Comparison of ENCODE assay signal across 8 mouse cellular contexts in genomic region chr1:69688961-69689360, GRCm38 (mm10). TPM values are rescaled to one million over a fixed set of nuclear protein-coding genes. Genes with fewer than 3 reads are reported as not detected.
DNase-seq lines count a peak whose midpoint lies in the region; ATAC-seq and TF ChIP-seq lines count a peak whose summit lies in the region.

No protein-coding gene starts in this region.

- WGBS in embryonic facial prominence, embryonic 12.5 days = 0% methylated on average over 5 of the region's 5 CpGs
- under 1% methylated on average over 5 of the region's 5 CpGs for WGBS in heart, embryonic 15.5 days
- under 1% methylated on average over 5 of the region's 5 CpGs for WGBS in kidney, postnatal 0 days
- WGBS in liver, embryonic 11.5 days = under 1% methylated on average over 5 of the region's 5 CpGs

- no peak for TF ChIP-seq EP300 in CH12.LX (IDR thresholded peaks at IDR 0.05; ENCODE audit: low read length)

- peaks cover 5% of the 10 kb centered on the region for H3K9me3 ChIP-seq in CH12.LX (replicated peaks; ENCODE audit: low read length)
- H3K9me3 ChIP-seq in embryonic facial prominence, embryonic 12.5 days = no peaks in the 10 kb centered on the region
- H3K9me3 ChIP-seq in heart, embryonic 15.5 days (replicated peaks) = no peaks in the 10 kb centered on the region
- H3K9me3 ChIP-seq in kidney, postnatal 0 days (replicated peaks; ENCODE audit: low read length) = no peaks in the 10 kb centered on the region
- H3K9me3 ChIP-seq in liver, embryonic 11.5 days (ENCODE audit: control insufficient read depth, low read length) = no peaks in the 10 kb centered on the region

- no peak overlapping the region for H3K4me3 ChIP-seq in CH12.LX (replicated peaks in 1 of 3; ENCODE audit: low read depth in 2 of 3, low read length in 2 of 3, poor library complexity in 1 of 3)
- H3K4me3 ChIP-seq in embryonic facial prominence, embryonic 12.5 days = no peak overlapping the region
- peak overlapping the region; percentile 32 for H3K4me3 ChIP-seq in heart, embryonic 15.5 days
- no peak overlapping the region for H3K4me3 ChIP-seq in kidney, postnatal 0 days (replicated peaks; ENCODE audit: low read depth, low read length)
- H3K4me3 ChIP-seq in liver, embryonic 11.5 days (ENCODE audit: low read depth, low read length) = peak overlapping the region; percentile 29; the same call in 1 of the 2 replicates

- DNase-seq in CH12.LX (ENCODE audit: extremely low read depth) = peak; percentile 49
- peak; percentile 81 for DNase-seq in adrenal gland, postnatal 14 days
- peak; percentile 92 for DNase-seq in kidney, postnatal 0 days (ENCODE audit: low spot score)
- DNase-seq in liver, embryonic 11.5 days (ENCODE audit: low spot score) = peak; percentile 49
- DNase-seq in thymus, postnatal 10 days (ENCODE audit: low spot score in 2 of 2) = peak; percentile 50 to 77

- ATAC-seq in embryonic facial prominence, embryonic 12.5 days (ENCODE audit: insufficient number of reproducible peaks, insufficient read depth, low FRiP score, low TSS enrichment) = no peak
- ATAC-seq in heart, embryonic 15.5 days (replicated peaks; ENCODE audit: insufficient number of reproducible peaks, insufficient read depth, low FRiP score, low read depth) = no peak
- ATAC-seq in kidney, postnatal 0 days (replicated peaks; ENCODE audit: low FRiP score, low read depth) = peak; percentile 34; the same call in 1 of the 2 replicates
- ATAC-seq in liver, embryonic 11.5 days (replicated peaks; ENCODE audit: low FRiP score) = peak; percentile 55; the same call in 1 of the 2 replicates
- ATAC-seq in monocyte, adult 5-6 weeks (replicated peaks; ENCODE audit: insufficient number of reproducible peaks, low FRiP score, low TSS enrichment, poor library complexity, severe bottlenecking) = peak; percentile 75

- no peak overlapping the region for H3K4me2 ChIP-seq in CH12.LX (ENCODE audit: insufficient read depth, low read depth, poor library complexity, severe bottlenecking)
- H3K4me2 ChIP-seq in embryonic facial prominence, embryonic 12.5 days (replicated peaks) = peak overlapping the region; percentile 21
- H3K4me2 ChIP-seq in heart, embryonic 15.5 days = peak overlapping the region; percentile 82
- H3K4me2 ChIP-seq in kidney, postnatal 0 days (ENCODE audit: low read length) = peak overlapping the region; percentile 34
- peak overlapping the region; percentile 90 for H3K4me2 ChIP-seq in liver, embryonic 11.5 days

- H3K27me3 ChIP-seq in CH12.LX (replicated peaks) = no peaks in the 10 kb centered on the region
- H3K27me3 ChIP-seq in embryonic facial prominence, embryonic 12.5 days = no peaks in the 10 kb centered on the region
- no peaks in the 10 kb centered on the region for H3K27me3 ChIP-seq in heart, embryonic 15.5 days
- H3K27me3 ChIP-seq in kidney, postnatal 0 days (ENCODE audit: insufficient read depth, low read length) = no peaks in the 10 kb centered on the region
- no peaks in the 10 kb centered on the region for H3K27me3 ChIP-seq in liver, embryonic 11.5 days (replicated peaks; ENCODE audit: control insufficient read depth, insufficient read depth, low read length)

- TF ChIP-seq CTCF in CH12.LX (conservative IDR thresholded peaks at IDR 0.05 in 1 of 2, IDR thresholded peaks at IDR 0.05 in 1 of 2; ENCODE audit: low read depth in 2 of 2, low read length in 2 of 2) = peak; percentile 43 to 66
- TF ChIP-seq CTCF in kidney, postnatal 0 days (IDR thresholded peaks at IDR 0.05; ENCODE audit: low read depth) = peak; percentile 91

- peak; percentile 66 for TF ChIP-seq RAD21 in CH12.LX (IDR thresholded peaks at IDR 0.05; ENCODE audit: low read depth, low read length)

- no peaks in the 10 kb centered on the region for H3K4me1 ChIP-seq in CH12.LX (ENCODE audit: control insufficient read depth in 1 of 2, insufficient read depth in 2 of 2)
- peaks cover 5% of the 10 kb centered on the region; the same call in 1 of the 2 replicates for H3K4me1 ChIP-seq in embryonic facial prominence, embryonic 12.5 days
- H3K4me1 ChIP-seq in heart, embryonic 15.5 days (replicated peaks) = peaks cover 8% of the 10 kb centered on the region
- H3K4me1 ChIP-seq in kidney, postnatal 0 days (replicated peaks; ENCODE audit: insufficient read depth, low read length) = 0 out of 2 replicates have a peak, but pooled peaks cover 2% of the 10 kb centered on the region
- H3K4me1 ChIP-seq in liver, embryonic 11.5 days (replicated peaks; ENCODE audit: control insufficient read depth, insufficient read depth, low read length) = peaks cover 2% of the 10 kb centered on the region; the same call in 1 of the 2 replicates

- H3K9ac ChIP-seq in CH12.LX (ENCODE audit: insufficient read depth, low read depth) = no peak overlapping the region
- H3K9ac ChIP-seq in embryonic facial prominence, embryonic 12.5 days = no peak overlapping the region
- H3K9ac ChIP-seq in heart, embryonic 15.5 days = no peak overlapping the region
- no peak overlapping the region for H3K9ac ChIP-seq in kidney, postnatal 0 days (ENCODE audit: low read depth, low read length)
- H3K9ac ChIP-seq in liver, embryonic 11.5 days (ENCODE audit: low read depth, low read length) = no peak overlapping the region

- dilution Hi-C loops in CH12.LX (cut with MboI; ENCODE audit: extremely low pct_ligation_motif_present, extremely low pct_unique_long_range_greater_than_20kb, low sequenced_read_pairs) = no loop called here

- H3K27ac ChIP-seq in CH12.LX (ENCODE audit: insufficient read depth, low read depth) = no peak overlapping the region
- H3K27ac ChIP-seq in embryonic facial prominence, embryonic 12.5 days = no peak overlapping the region
- no peak overlapping the region for H3K27ac ChIP-seq in heart, embryonic 15.5 days
- H3K27ac ChIP-seq in kidney, postnatal 0 days = no peak overlapping the region
- H3K27ac ChIP-seq in liver, embryonic 11.5 days (ENCODE audit: low read depth, low read length) = no peak overlapping the region

- TF ChIP-seq POLR2A in CH12.LX (IDR thresholded peaks at IDR 0.05; ENCODE audit: low read depth, low read length) = no peak

- no peaks in the 10 kb centered on the region for H3K36me3 ChIP-seq in CH12.LX (replicated peaks in 1 of 2; ENCODE audit: control insufficient read depth in 1 of 2, insufficient read depth in 1 of 2, low read length in 1 of 2)
- H3K36me3 ChIP-seq in embryonic facial prominence, embryonic 12.5 days = no peaks in the 10 kb centered on the region
- H3K36me3 ChIP-seq in heart, embryonic 15.5 days = no peaks in the 10 kb centered on the region
- no peaks in the 10 kb centered on the region for H3K36me3 ChIP-seq in kidney, postnatal 0 days (ENCODE audit: insufficient read depth, low read length)
- no peaks in the 10 kb centered on the region for H3K36me3 ChIP-seq in liver, embryonic 11.5 days (ENCODE audit: control insufficient read depth, insufficient read depth, low read length)

- H3K79me2 ChIP-seq in CH12.LX (replicated peaks; ENCODE audit: control insufficient read depth, extremely low read depth, insufficient read depth, poor library complexity, severe bottlenecking) = no peaks in the 10 kb centered on the region

- in situ Hi-C loops in CH12.LX (cut with MboI; ENCODE audit: low pct_ligation_motif_present, low pct_unique_long_range_greater_than_20kb, low sequenced_read_pairs) = no loop called here

TF ChIP-seq in CH12.LX, 34 proteins besides CTCF, POLR2A, EP300 and RAD21:
- no peak for TF ChIP-seq MYC (IDR thresholded peaks at IDR 0.05; ENCODE audit: low read depth, low read length)
- no peak for TF ChIP-seq MAX (IDR thresholded peaks at IDR 0.05; ENCODE audit: low read length)
- no peak for TF ChIP-seq MAFK (IDR thresholded peaks at IDR 0.05; ENCODE audit: insufficient replicate concordance, low read length)
- peak; percentile 68 for TF ChIP-seq SMC3 (IDR thresholded peaks at IDR 0.05; ENCODE audit: low read depth, low read length)

RNA-seq across cellular contexts. Expression of gene Ikzf2, which starts 1.9 kb away (rescaled TPM):
- total RNA-seq in CH12.LX (2012; rRNA removed) = not detected in 2 replicates
- total RNA-seq in CH12.LX (2014; rRNA removed) = not detected in 2 replicates
- not detected in 2 replicates for polyA plus RNA-seq in CH12.LX (2012; ENCODE audit: insufficient read length, low read depth)
- total RNA-seq in adrenal gland, postnatal 14 days (2021) = 9.2 and 12.2 TPM in 2 replicates
- 7.4 and 8.5 TPM in 2 replicates for polyA plus RNA-seq in embryonic facial prominence, embryonic 12.5 days (2016; fragmentation: Nextera tagmentation; extraction: Ambion mirVana)
- 2.3 and 3.5 TPM in 2 replicates for polyA plus RNA-seq in heart, embryonic 15.5 days (2015; fragmentation: Nextera tagmentation; extraction: Ambion mirVana)
- 1.7 and 2.7 TPM in 2 replicates for polyA plus RNA-seq in kidney, postnatal 0 days (2015; fragmentation: Nextera tagmentation; extraction: Ambion mirVana)
- 2.8 and 3.5 TPM in 2 replicates for polyA plus RNA-seq in liver, embryonic 11.5 days (2014; fragmentation: Nextera tagmentation; extraction: Ambion mirVana)
- 11.0 to 23.6 TPM (median 21.4 TPM) in 3 replicates for total RNA-seq in monocyte, adult 5-6 weeks (2017)

Comparison
In these comparisons a context has a peak if more than half of its experiments do, and no peak if none do; other contexts are left out.
1. H3K4me3 ChIP-seq: peak in heart, embryonic 15.5 days (single experiment) and liver, embryonic 11.5 days (single experiment); none in CH12.LX (0 of 3), embryonic facial prominence, embryonic 12.5 days (single experiment) and kidney, postnatal 0 days (single experiment).
2. ATAC-seq: peak in kidney, postnatal 0 days (single experiment), liver, embryonic 11.5 days (single experiment) and monocyte, adult 5-6 weeks (single experiment); none in embryonic facial prominence, embryonic 12.5 days (single experiment) and heart, embryonic 15.5 days (single experiment).
3. Peak in every context shown above with its lines, with median percentiles within 50 percentile points of each other: DNase-seq.